Mouse (Mus musculus): Measurements from ENCODE around the gene Hdc. TPM values are rescaled to one million over a fixed set of nuclear protein-coding genes. Genes with fewer than 3 reads are reported as not detected.

Gene Hdc
- polyA plus RNA-seq, 1 experiment from 2014 or later: 1.7 TPM

GRCm38 (mm10) chr2:126597279-126598241, 21.5 kb downstream of the Hdc start:
- Histone ChIP-seq H3K9ac (no peak overlapping the region), H3K4me1 (replicated peaks) (0 out of 2 replicates have a peak, but pooled peaks cover 5% of the 10 kb centered on the region), H3K36me3 (no peaks in the 10 kb centered on the region), H3K27me3 (no peaks in the 10 kb centered on the region), H3K27ac (replicated peaks) (no peak overlapping the region), H3K9me3 (no peaks in the 10 kb centered on the region), H3K4me3 (no peak overlapping the region), H3K4me2 (no peak overlapping the region)
- 84% methylated on average over 20 of the region's 20 CpGs for WGBS
- ATAC-seq (ENCODE audit: low FRiP score, low read depth): no peak

GRCm38 (mm10) chr2:126596347-126597072, 22.6 kb downstream of the Hdc start:
- H3K9me3 ChIP-seq: no peaks in the 10 kb centered on the region
- H3K9ac ChIP-seq: no peak overlapping the region
- ATAC-seq (ENCODE audit: low FRiP score, low read depth): no peak
- no peak overlapping the region for H3K4me2 ChIP-seq
- no peaks in the 10 kb centered on the region for H3K27me3 ChIP-seq
- H3K4me3 ChIP-seq: no peak overlapping the region
- H3K27ac ChIP-seq (replicated peaks): no peak overlapping the region
- H3K4me1 ChIP-seq (replicated peaks): 0 out of 2 replicates have a peak, but pooled peaks cover 5% of the 10 kb centered on the region
- 91% methylated on average over 7 of the region's 7 CpGs for WGBS
- H3K36me3 ChIP-seq: no peaks in the 10 kb centered on the region

- no peak for ATAC-seq (ENCODE audit: low FRiP score, low read depth)
- H3K9ac ChIP-seq: 0 out of 2 replicates have a peak overlapping the region, but pooled peaks have one; percentile 16
Measured at GRCm38 (mm10) chr2:126593831-126594610, 25.1 kb downstream of the Hdc start.

GRCm38 (mm10) chr2:126591304-126591703, 27.8 kb downstream of the Hdc start:
- WGBS: 92% methylated on average over 4 of the region's 4 CpGs
- H3K36me3 ChIP-seq: peaks cover 23% of the 10 kb centered on the region
- H3K9ac ChIP-seq: no peak overlapping the region
- no peaks in the 10 kb centered on the region for H3K9me3 ChIP-seq
- ATAC-seq (ENCODE audit: low FRiP score, low read depth): no peak
- H3K27me3 ChIP-seq: no peaks in the 10 kb centered on the region
- no peak overlapping the region for H3K4me3 ChIP-seq
- H3K27ac ChIP-seq (replicated peaks): no peak overlapping the region
- no peak overlapping the region for H3K4me2 ChIP-seq
- H3K4me1 ChIP-seq (replicated peaks): 0 out of 2 replicates have a peak, but pooled peaks cover 5% of the 10 kb centered on the region

More at GRCm38 (mm10) chr2:126593831-126594610, 25.1 kb downstream of the Hdc start:
- peaks cover 2% of the 10 kb centered on the region; the same call in 1 of the 2 replicates for H3K36me3 ChIP-seq
- H3K27me3 ChIP-seq: no peaks in the 10 kb centered on the region
- peak overlapping the region; percentile 28 for H3K4me3 ChIP-seq
- H3K27ac ChIP-seq (replicated peaks): no peak overlapping the region
- 0 out of 2 replicates have a peak, but pooled peaks cover 5% of the 10 kb centered on the region for H3K4me1 ChIP-seq (replicated peaks)
- 35% methylated on average over 26 of the region's 26 CpGs for WGBS
- no peaks in the 10 kb centered on the region for H3K9me3 ChIP-seq
- peak overlapping the region; percentile 56 for H3K4me2 ChIP-seq

GRCm38 (mm10) chr2:126587468-126587867, 31.6 kb downstream of the Hdc start:
- H3K9me3 ChIP-seq: no peaks in the 10 kb centered on the region
- H3K4me1 ChIP-seq (replicated peaks): no peaks in the 10 kb centered on the region
- H3K4me3 ChIP-seq: no peak overlapping the region
- H3K27me3 ChIP-seq: no peaks in the 10 kb centered on the region
- peaks cover 27% of the 10 kb centered on the region for H3K36me3 ChIP-seq
- WGBS: 86% methylated on average over 3 of the region's 3 CpGs
- no peak overlapping the region for H3K4me2 ChIP-seq
- H3K9ac ChIP-seq: no peak overlapping the region
- no peak for ATAC-seq (ENCODE audit: low FRiP score, low read depth)
- H3K27ac ChIP-seq (replicated peaks): no peak overlapping the region

- H3K36me3 ChIP-seq: peaks cover 27% of the 10 kb centered on the region
- H3K4me2 ChIP-seq: no peak overlapping the region
- WGBS: 87% methylated on average over 8 of the region's 8 CpGs
- no peaks in the 10 kb centered on the region for H3K4me1 ChIP-seq (replicated peaks)
- no peak overlapping the region for H3K27ac ChIP-seq (replicated peaks)
- ATAC-seq (ENCODE audit: low FRiP score, low read depth): no peak
- no peak overlapping the region for H3K4me3 ChIP-seq
- H3K27me3 ChIP-seq: no peaks in the 10 kb centered on the region
- no peak overlapping the region for H3K9ac ChIP-seq
- H3K9me3 ChIP-seq: no peaks in the 10 kb centered on the region
Measured at GRCm38 (mm10) chr2:126584621-126585369, 34.3 kb downstream of the Hdc start.

- no peaks in the 10 kb centered on the region for H3K9me3 ChIP-seq
- no peak for ATAC-seq (ENCODE audit: low FRiP score, low read depth)
- H3K9ac ChIP-seq: no peak overlapping the region
- no peak overlapping the region for H3K27ac ChIP-seq (replicated peaks)
- H3K27me3 ChIP-seq: no peaks in the 10 kb centered on the region
- H3K4me3 ChIP-seq: no peak overlapping the region
- peaks cover 28% of the 10 kb centered on the region for H3K36me3 ChIP-seq
- H3K4me1 ChIP-seq (replicated peaks): no peaks in the 10 kb centered on the region
- whole genome bisulfite sequencing: 71% methylated on average over 6 of the region's 6 CpGs
- no peak overlapping the region for H3K4me2 ChIP-seq
Measured at GRCm38 (mm10) chr2:126583960-126584359, 35.1 kb downstream of the Hdc start.

GRCm38 (mm10) chr2:126579282-126579681, 39.8 kb downstream of the Hdc start:
- no peak overlapping the region for H3K4me2 ChIP-seq
- WGBS: 100% methylated on average over 1 of the region's 1 CpGs

GRCm38 (mm10) chr2:126577362-126577761, 41.7 kb downstream of the Hdc start:
- no peaks in the 10 kb centered on the region for H3K27me3 ChIP-seq
- no peaks in the 10 kb centered on the region for H3K9me3 ChIP-seq
- no peak for ATAC-seq (ENCODE audit: low FRiP score, low read depth)
- no peak overlapping the region for H3K4me2 ChIP-seq
- no peak overlapping the region for H3K4me3 ChIP-seq
- H3K36me3 ChIP-seq: peaks cover 8% of the 10 kb centered on the region; the same call in 1 of the 2 replicates
- 88% methylated on average over 5 of the region's 5 CpGs for WGBS
- no peak overlapping the region for H3K9ac ChIP-seq
- H3K27ac ChIP-seq (replicated peaks): no peak overlapping the region
- H3K4me1 ChIP-seq (replicated peaks): no peaks in the 10 kb centered on the region

More at GRCm38 (mm10) chr2:126579282-126579681, 39.8 kb downstream of the Hdc start:
- H3K4me1 ChIP-seq (replicated peaks): no peaks in the 10 kb centered on the region
- no peaks in the 10 kb centered on the region for H3K27me3 ChIP-seq
- no peaks in the 10 kb centered on the region for H3K9me3 ChIP-seq
- peaks cover 8% of the 10 kb centered on the region; the same call in 1 of the 2 replicates for H3K36me3 ChIP-seq
- no peak for ATAC-seq (ENCODE audit: low FRiP score, low read depth)
- H3K4me3 ChIP-seq: no peak overlapping the region
- H3K9ac ChIP-seq: no peak overlapping the region
- no peak overlapping the region for H3K27ac ChIP-seq (replicated peaks)

GRCm38 (mm10) chr2:126575391-126576176, 43.5 kb downstream of the Hdc start:
- Histone ChIP-seq H3K27me3 (no peaks in the 10 kb centered on the region), H3K9ac (no peak overlapping the region), H3K4me1 (replicated peaks) (no peaks in the 10 kb centered on the region), H3K9me3 (no peaks in the 10 kb centered on the region), H3K36me3 (peaks cover 8% of the 10 kb centered on the region; the same call in 1 of the 2 replicates), H3K4me2 (no peak overlapping the region), H3K4me3 (no peak overlapping the region), H3K27ac (replicated peaks) (no peak overlapping the region)
- no peak for ATAC-seq (ENCODE audit: low FRiP score, low read depth)
- 86% methylated on average over 11 of the region's 11 CpGs for WGBS

Measured in hindbrain, embryonic 15.5 days (tissue).